Mouse (Mus musculus): ENCODE data around the gene B230217C12Rik. TPM values are rescaled to one million over a fixed set of nuclear protein-coding genes. Genes with fewer than 3 reads are reported as not detected.
A peak's percentile ranks its signal among the peaks of the same experiment; 100 is the strongest.

B230217C12Rik gene
- 1 to 10 TPM; 1.0 to 2.4 TPM for total RNA-seq (2021)
- long read RNA-seq, experiment 1, partial matches to known transcripts: 0 of 1 reads
- long read RNA-seq, experiment 1, other reads (novel, unspliced or antisense): 0 of 1 reads
- long read RNA-seq, experiment 2: 0 reads

- DNase-seq (ENCODE audit: low spot score in 2 of 2): no peak
Observed at GRCm38 (mm10) chr11:97840539-97840954, at the start of gene B230217C12Rik. Gene B230217C12Rik, plus strand, starts transcription at chr11:97840780.

- DNase-seq (ENCODE audit: low spot score in 2 of 2): no peak
Observed at GRCm38 (mm10) chr11:97793165-97793564, 47.4 kb upstream of the B230217C12Rik start.

- no peak for DNase-seq (ENCODE audit: low spot score in 2 of 2)
Observed at GRCm38 (mm10) chr11:97796910-97797309, 43.7 kb upstream of the B230217C12Rik start.

GRCm38 (mm10) chr11:97797369-97798082 lies 43.1 kb upstream of the B230217C12Rik start:
- DNase-seq (ENCODE audit: low spot score in 2 of 2): no peak

GRCm38 (mm10) chr11:97798083-97798435 lies 42.5 kb upstream of the B230217C12Rik start:
- DNase-seq (ENCODE audit: low spot score in 2 of 2): no peak

GRCm38 (mm10) chr11:97798782-97799145 lies 41.8 kb upstream of the B230217C12Rik start, which contains the start of gene Lasp1:
Gene Lasp1, plus strand, starts transcription at chr11:97799000.
- peak; percentile 61 to 77 for DNase-seq (ENCODE audit: low spot score in 2 of 2)

GRCm38 (mm10) chr11:97799146-97799993 lies 41.2 kb upstream of the B230217C12Rik start:
- DNase-seq (ENCODE audit: low spot score in 2 of 2): peak; percentile 82 to 86

GRCm38 (mm10) chr11:97799994-97800690 lies 40.4 kb upstream of the B230217C12Rik start:
- DNase-seq (ENCODE audit: low spot score in 2 of 2): peak; percentile 60 to 82

- DNase-seq (ENCODE audit: low spot score in 2 of 2): no peak
Observed at GRCm38 (mm10) chr11:97800691-97801408, 39.7 kb upstream of the B230217C12Rik start.

GRCm38 (mm10) chr11:97801409-97802193 lies 39.0 kb upstream of the B230217C12Rik start:
- DNase-seq (ENCODE audit: low spot score in 2 of 2): peak in 1 of 2 experiments; percentile 36

GRCm38 (mm10) chr11:97802194-97802470 lies 38.4 kb upstream of the B230217C12Rik start:
- no peak for DNase-seq (ENCODE audit: low spot score in 2 of 2)

- no peak for DNase-seq (ENCODE audit: low spot score in 2 of 2)
Observed at GRCm38 (mm10) chr11:97802495-97802894, 38.1 kb upstream of the B230217C12Rik start.

- no peak for DNase-seq (ENCODE audit: low spot score in 2 of 2)
Observed at GRCm38 (mm10) chr11:97803847-97804246, 36.7 kb upstream of the B230217C12Rik start.

GRCm38 (mm10) chr11:97804841-97805661 lies 35.5 kb upstream of the B230217C12Rik start:
- no peak for DNase-seq (ENCODE audit: low spot score in 2 of 2)

GRCm38 (mm10) chr11:97805662-97806612 lies 34.6 kb upstream of the B230217C12Rik start:
- DNase-seq (ENCODE audit: low spot score in 2 of 2): no peak

- no peak for DNase-seq (ENCODE audit: low spot score in 2 of 2)
Observed at GRCm38 (mm10) chr11:97806613-97806964, 34.0 kb upstream of the B230217C12Rik start.

- no peak for DNase-seq (ENCODE audit: low spot score in 2 of 2)
Observed at GRCm38 (mm10) chr11:97807626-97808025, 33.0 kb upstream of the B230217C12Rik start.

GRCm38 (mm10) chr11:97808093-97808492 lies 32.5 kb upstream of the B230217C12Rik start:
- no peak for DNase-seq (ENCODE audit: low spot score in 2 of 2)

All from gastrocnemius, postnatal 4 days (tissue).